Mouse (Mus musculus): Measurements from ENCODE around the gene Gm37419. TPM values are rescaled to one million over a fixed set of nuclear protein-coding genes. Genes with fewer than 3 reads are reported as not detected.

Gm37419 gene
- polyA plus RNA-seq, 2 experiments, result not detected

- no peak overlapping the region for H3K4me2 ChIP-seq (ENCODE audit: low read depth)
- no peak overlapping the region for H3K27ac ChIP-seq
- no peak for TF ChIP-seq CTCF (IDR thresholded peaks at IDR 0.05; ENCODE audit: low read depth)
- TF ChIP-seq EP300 (IDR thresholded peaks at IDR 0.05; ENCODE audit: low read depth), result no peak
- H3K9me3 ChIP-seq (ENCODE audit: control insufficient read depth, low read length), result no peaks in the 10 kb centered on the region
- no peak for ATAC-seq (ENCODE audit: insufficient read depth)
- no peak overlapping the region for H3K4me3 ChIP-seq (ENCODE audit: insufficient read depth in 1 of 2, low read depth in 2 of 2, low read length in 2 of 2)
- WGBS (ENCODE audit: insufficient replicate concordance), result 32% methylated on average over 5 of the region's 5 CpGs
- no peaks in the 10 kb centered on the region for H3K36me3 ChIP-seq (replicated peaks; ENCODE audit: control insufficient read depth, insufficient read depth, low read depth)
- H3K9ac ChIP-seq (replicated peaks), result no peak overlapping the region
- H3K4me1 ChIP-seq (replicated peaks; ENCODE audit: control insufficient read depth in 2 of 2, insufficient read depth in 2 of 2, low read length in 1 of 2), result no peaks in the 10 kb centered on the region
- DNase-seq (ENCODE audit: low read depth in 3 of 3, low spot score in 3 of 3), result no peak
- no peaks in the 10 kb centered on the region for H3K27me3 ChIP-seq (ENCODE audit: control insufficient read depth, insufficient read depth, low read length)
Observed at GRCm38 (mm10) chr16:24016742-24017141, 28.5 kb downstream of the Gm37419 start.

- WGBS (ENCODE audit: insufficient replicate concordance), result 40% methylated on average over 1 of the region's 1 CpGs
- Histone ChIP-seq H3K27ac (no peak overlapping the region), H3K4me2 (ENCODE audit: low read depth) (no peak overlapping the region), H3K4me1 (replicated peaks; ENCODE audit: control insufficient read depth in 2 of 2, insufficient read depth in 2 of 2, low read length in 1 of 2) (no peaks in the 10 kb centered on the region), H3K27me3 (ENCODE audit: control insufficient read depth, insufficient read depth, low read length) (no peaks in the 10 kb centered on the region), H3K9me3 (ENCODE audit: control insufficient read depth, low read length) (no peaks in the 10 kb centered on the region), H3K4me3 (ENCODE audit: insufficient read depth in 1 of 2, low read depth in 2 of 2, low read length in 2 of 2) (no peak overlapping the region), H3K36me3 (replicated peaks; ENCODE audit: control insufficient read depth, insufficient read depth, low read depth) (no peaks in the 10 kb centered on the region), H3K9ac (replicated peaks) (no peak overlapping the region)
- TF ChIP-seq EP300 (IDR thresholded peaks at IDR 0.05; ENCODE audit: low read depth) (no peak), CTCF (IDR thresholded peaks at IDR 0.05; ENCODE audit: low read depth) (no peak)
- no peak for ATAC-seq (ENCODE audit: insufficient read depth)
- DNase-seq (ENCODE audit: low read depth in 3 of 3, low spot score in 3 of 3), result no peak
Observed at GRCm38 (mm10) chr16:24021722-24022121, 33.4 kb downstream of the Gm37419 start.

- DNase-seq (ENCODE audit: low read depth in 3 of 3, low spot score in 3 of 3), result no peak
- Histone ChIP-seq H3K9ac (replicated peaks) (no peak overlapping the region), H3K4me2 (ENCODE audit: low read depth) (no peak overlapping the region), H3K4me3 (ENCODE audit: insufficient read depth in 1 of 2, low read depth in 2 of 2, low read length in 2 of 2) (no peak overlapping the region), H3K27ac (no peak overlapping the region), H3K36me3 (replicated peaks; ENCODE audit: control insufficient read depth, insufficient read depth, low read depth) (no peaks in the 10 kb centered on the region), H3K9me3 (ENCODE audit: control insufficient read depth, low read length) (no peaks in the 10 kb centered on the region), H3K4me1 (replicated peaks; ENCODE audit: control insufficient read depth in 2 of 2, insufficient read depth in 2 of 2, low read length in 1 of 2) (no peaks in the 10 kb centered on the region), H3K27me3 (ENCODE audit: control insufficient read depth, insufficient read depth, low read length) (no peaks in the 10 kb centered on the region)
- no peak for ATAC-seq (ENCODE audit: insufficient read depth)
- TF ChIP-seq CTCF (IDR thresholded peaks at IDR 0.05; ENCODE audit: low read depth) (no peak), EP300 (IDR thresholded peaks at IDR 0.05; ENCODE audit: low read depth) (no peak)
- WGBS (ENCODE audit: insufficient replicate concordance), result 61% methylated on average over 4 of the region's 4 CpGs
Observed at GRCm38 (mm10) chr16:24022605-24023004, 34.3 kb downstream of the Gm37419 start.

- Histone ChIP-seq H3K27me3 (ENCODE audit: control insufficient read depth, insufficient read depth, low read length) (no peaks in the 10 kb centered on the region), H3K27ac (no peak overlapping the region), H3K4me3 (ENCODE audit: insufficient read depth in 1 of 2, low read depth in 2 of 2, low read length in 2 of 2) (no peak overlapping the region), H3K36me3 (replicated peaks; ENCODE audit: control insufficient read depth, insufficient read depth, low read depth) (no peaks in the 10 kb centered on the region), H3K9me3 (ENCODE audit: control insufficient read depth, low read length) (no peaks in the 10 kb centered on the region), H3K9ac (replicated peaks) (no peak overlapping the region), H3K4me1 (replicated peaks; ENCODE audit: control insufficient read depth in 2 of 2, insufficient read depth in 2 of 2, low read length in 1 of 2) (no peaks in the 10 kb centered on the region), H3K4me2 (ENCODE audit: low read depth) (no peak overlapping the region)
- DNase-seq (ENCODE audit: low read depth in 3 of 3, low spot score in 3 of 3), result no peak
- TF ChIP-seq EP300 (IDR thresholded peaks at IDR 0.05; ENCODE audit: low read depth), result no peak
- no peak for TF ChIP-seq CTCF (IDR thresholded peaks at IDR 0.05; ENCODE audit: low read depth)
- WGBS (ENCODE audit: insufficient replicate concordance), result 33% methylated on average over 7 of the region's 7 CpGs
- peak; percentile 76 for ATAC-seq (ENCODE audit: insufficient read depth)
Observed at GRCm38 (mm10) chr16:24025442-24025841, 37.2 kb downstream of the Gm37419 start.

- Histone ChIP-seq H3K27ac (no peak overlapping the region), H3K4me1 (replicated peaks; ENCODE audit: control insufficient read depth in 2 of 2, insufficient read depth in 2 of 2, low read length in 1 of 2) (peaks cover 0 to 5% of the 10 kb centered on the region in 2 experiments; a peak in 1 of 4 replicates), H3K4me3 (ENCODE audit: insufficient read depth in 1 of 2, low read depth in 2 of 2, low read length in 2 of 2) (no peak overlapping the region), H3K9me3 (ENCODE audit: control insufficient read depth, low read length) (no peaks in the 10 kb centered on the region), H3K36me3 (replicated peaks; ENCODE audit: control insufficient read depth, insufficient read depth, low read depth) (no peaks in the 10 kb centered on the region), H3K27me3 (ENCODE audit: control insufficient read depth, insufficient read depth, low read length) (no peaks in the 10 kb centered on the region), H3K4me2 (ENCODE audit: low read depth) (no peak overlapping the region), H3K9ac (replicated peaks) (no peak overlapping the region)
- 63% methylated on average over 2 of the region's 2 CpGs for WGBS (ENCODE audit: insufficient replicate concordance)
- no peak for DNase-seq (ENCODE audit: low read depth in 3 of 3, low spot score in 3 of 3)
- ATAC-seq (ENCODE audit: insufficient read depth), result no peak
- TF ChIP-seq EP300 (IDR thresholded peaks at IDR 0.05; ENCODE audit: low read depth) (no peak), CTCF (IDR thresholded peaks at IDR 0.05; ENCODE audit: low read depth) (no peak)
Observed at GRCm38 (mm10) chr16:24029965-24030672, 41.8 kb downstream of the Gm37419 start.

All from liver, embryonic 14.5 days (tissue).